Comparison of ENCODE assay signal across 9 mouse cellular contexts in genomic region chr7:43490182-43490584, GRCm38 (mm10). TPM values are rescaled to one million over a fixed set of nuclear protein-coding genes. Genes with fewer than 3 reads are reported as not detected.
DNase-seq lines count a peak whose midpoint lies in the region; ATAC-seq lines count a peak whose summit lies in the region.
"Had no signal": no experiment of that assay in that cellular context is flagged by ENCODE, and none has a peak within 500 bp of the region (broad histone marks: within the 10 kb centered on the region; RNA-seq: fewer than 3 reads in every experiment).

No protein-coding gene starts in this region.

- H3K4me3 ChIP-seq in brown adipose tissue, adult 24 weeks (ENCODE audit: insufficient read depth, low read depth, low read length): 0 out of 2 replicates have a peak overlapping the region, but pooled peaks have one; percentile 19
- H3K4me3 ChIP-seq in forebrain, embryonic 12.5 days (replicated peaks): peak overlapping the region; percentile 69
- peak overlapping the region; percentile 63 for H3K4me3 ChIP-seq in neural tube, embryonic 12.5 days

- H3K36me3 ChIP-seq in forebrain, embryonic 12.5 days (replicated peaks): no peaks in the 10 kb centered on the region
- H3K36me3 ChIP-seq in neural tube, embryonic 12.5 days: no peaks in the 10 kb centered on the region

- intact Hi-C loops in heart, postnatal 14 days (cut with DNase I): no loop called here
- intact Hi-C loops in left cerebral cortex, postnatal 14 days (cut with DNase I): no loop called here

- peak overlapping the region; percentile 93 for H3K9ac ChIP-seq in forebrain, embryonic 12.5 days
- H3K9ac ChIP-seq in neural tube, embryonic 12.5 days: peak overlapping the region; percentile 83

- DNase-seq in heart, adult 18-20 months: peak; percentile 9 to 22
- DNase-seq in heart, adult 9 months (ENCODE audit: low spot score in 2 of 2): no peak
- peak; percentile 28 to 36 for DNase-seq in heart, postnatal 14 days
- peak; percentile 75 to 78 for DNase-seq in left cerebral cortex, postnatal 14 days (ENCODE audit: low spot score in 2 of 2)
- no peak for DNase-seq in B cell, adult 2 months

- H3K4me2 ChIP-seq in forebrain, embryonic 12.5 days: peak overlapping the region; percentile 77
- H3K4me2 ChIP-seq in neural tube, embryonic 12.5 days (replicated peaks): peak overlapping the region; percentile 79

- H3K4me1 ChIP-seq in brown adipose tissue, adult 24 weeks (ENCODE audit: control insufficient read depth, insufficient read depth, insufficient read length, low read length): no peaks in the 10 kb centered on the region; the same call in 1 of the 2 replicates
- H3K4me1 ChIP-seq in forebrain, embryonic 12.5 days: peaks cover 22% of the 10 kb centered on the region
- H3K4me1 ChIP-seq in neural tube, embryonic 12.5 days: peaks cover 12% of the 10 kb centered on the region; the same call in 1 of the 2 replicates

- H3K9me3 ChIP-seq in forebrain, embryonic 12.5 days: no peaks in the 10 kb centered on the region
- H3K9me3 ChIP-seq in neural tube, embryonic 12.5 days: no peaks in the 10 kb centered on the region

- no peak overlapping the region for H3K27ac ChIP-seq in brown adipose tissue, adult 24 weeks (replicated peaks; ENCODE audit: low read depth, low read length)
- peak overlapping the region; percentile 86 for H3K27ac ChIP-seq in forebrain, embryonic 12.5 days
- peak overlapping the region; percentile 57; the same call in 1 of the 2 replicates for H3K27ac ChIP-seq in neural tube, embryonic 12.5 days

- H3K27me3 ChIP-seq in forebrain, embryonic 12.5 days: no peaks in the 10 kb centered on the region
- H3K27me3 ChIP-seq in neural tube, embryonic 12.5 days (replicated peaks): 0 out of 2 replicates have a peak, but pooled peaks cover 8% of the 10 kb centered on the region

- under 1% methylated on average over 12 of the region's 13 CpGs for WGBS in forebrain, embryonic 12.5 days
- 0% methylated on average over 7 of the region's 13 CpGs for WGBS in neural tube, embryonic 12.5 days

- peak; percentile 90 for ATAC-seq in forebrain, embryonic 12.5 days (ENCODE audit: low FRiP score)
- peak; percentile 91 for ATAC-seq in neural tube, embryonic 12.5 days (ENCODE audit: low FRiP score, low read depth)

RNA-seq across cellular contexts. Expression of gene Iglon5, which starts 0.3 kb away (rescaled TPM):
- under 1 TPM in 1 of 2 experiments, not detected in 1; 0.36 TPM for total RNA-seq in heart, adult 18-20 months (2021)
- 0.48 and 0.58 TPM in 2 replicates for polyA plus RNA-seq in brown adipose tissue, adult 24 weeks (2012; ENCODE audit: insufficient read depth, insufficient read length, missing spikeins)
- 2.5 and 2.8 TPM in 2 replicates for polyA plus RNA-seq in forebrain, embryonic 12.5 days (2016; fragmentation: Nextera tagmentation; extraction: Ambion mirVana)
- under 1 TPM; 0.24 to 0.36 TPM for total RNA-seq in heart, postnatal 14 days (2021)
- total RNA-seq in left cerebral cortex, postnatal 14 days (2021): 10 to 100 TPM; 42.7 to 46.3 TPM
- polyA plus RNA-seq in neural tube, embryonic 12.5 days (2016; fragmentation: Nextera tagmentation; extraction: Ambion mirVana): 4.0 and 4.5 TPM in 2 replicates
- total RNA-seq: hematopoietic stem cell, adult 5-6 weeks had no signal

RNA-seq across cellular contexts. Expression of gene 4931406B18Rik, which starts 15.6 kb away (rescaled TPM):
- total RNA-seq in heart, adult 18-20 months (2021): not detected
- polyA plus RNA-seq in brown adipose tissue, adult 24 weeks (2012; ENCODE audit: insufficient read depth, insufficient read length, missing spikeins): not detected in 2 replicates
- not detected in 2 replicates for polyA plus RNA-seq in forebrain, embryonic 12.5 days (2016; fragmentation: Nextera tagmentation; extraction: Ambion mirVana)
- total RNA-seq in heart, postnatal 14 days (2021): not detected
- total RNA-seq in left cerebral cortex, postnatal 14 days (2021): not detected
- polyA plus RNA-seq in neural tube, embryonic 12.5 days (2016; fragmentation: Nextera tagmentation; extraction: Ambion mirVana): not detected in 2 replicates
- total RNA-seq: hematopoietic stem cell, adult 5-6 weeks had no signal

RNA-seq across cellular contexts. Expression of gene Vsig10l, which starts 27.2 kb away (rescaled TPM):
- 1 to 10 TPM in 1 of 2 experiments, under 1 TPM in 1; 0.69 to 1.3 TPM for total RNA-seq in heart, adult 18-20 months (2021)
- 1.9 and 3.5 TPM in 2 replicates for polyA plus RNA-seq in brown adipose tissue, adult 24 weeks (2012; ENCODE audit: insufficient read depth, insufficient read length, missing spikeins)
- polyA plus RNA-seq in forebrain, embryonic 12.5 days (2016; fragmentation: Nextera tagmentation; extraction: Ambion mirVana): 3.1 and 5.0 TPM in 2 replicates
- 1 to 10 TPM; 2.1 to 3.5 TPM for total RNA-seq in heart, postnatal 14 days (2021)
- 1 to 10 TPM; 3.3 to 4.6 TPM for total RNA-seq in left cerebral cortex, postnatal 14 days (2021)
- 4.6 and 5.5 TPM in 2 replicates for polyA plus RNA-seq in neural tube, embryonic 12.5 days (2016; fragmentation: Nextera tagmentation; extraction: Ambion mirVana)

RNA-seq across cellular contexts. Expression of gene Gm45233, which starts 46.3 kb away (rescaled TPM):
- under 1 TPM in 1 of 2 experiments, not detected in 1; 0.60 TPM for total RNA-seq in heart, adult 18-20 months (2021)
- not detected in 2 replicates for polyA plus RNA-seq in brown adipose tissue, adult 24 weeks (2012; ENCODE audit: insufficient read depth, insufficient read length, missing spikeins)
- polyA plus RNA-seq in forebrain, embryonic 12.5 days (2016; fragmentation: Nextera tagmentation; extraction: Ambion mirVana): 0.47 TPM in 1 of 2 replicates, not detected in the other
- total RNA-seq in heart, postnatal 14 days (2021): 1 to 10 TPM in 1 of 2 experiments, under 1 TPM in 1; 0.45 to 1.5 TPM
- 1 to 10 TPM in 1 of 2 experiments, under 1 TPM in 1; 0.86 to 2.0 TPM for total RNA-seq in left cerebral cortex, postnatal 14 days (2021)
- polyA plus RNA-seq in neural tube, embryonic 12.5 days (2016; fragmentation: Nextera tagmentation; extraction: Ambion mirVana): 0.49 TPM in 1 of 2 replicates, not detected in the other

RNA-seq across cellular contexts. Expression of gene Etfb, which starts 46.3 kb away (rescaled TPM):
- 1,000 to 10,000 TPM; 1,290 to 1,427 TPM for total RNA-seq in heart, adult 18-20 months (2021)
- 2,383 and 2,841 TPM in 2 replicates for polyA plus RNA-seq in brown adipose tissue, adult 24 weeks (2012; ENCODE audit: insufficient read depth, insufficient read length, missing spikeins)
- polyA plus RNA-seq in forebrain, embryonic 12.5 days (2016; fragmentation: Nextera tagmentation; extraction: Ambion mirVana): 151 and 161 TPM in 2 replicates
- 1,000 to 10,000 TPM; 1,151 to 1,177 TPM for total RNA-seq in heart, postnatal 14 days (2021)
- total RNA-seq in left cerebral cortex, postnatal 14 days (2021): 10 to 100 TPM; 51.9 to 52.6 TPM
- polyA plus RNA-seq in neural tube, embryonic 12.5 days (2016; fragmentation: Nextera tagmentation; extraction: Ambion mirVana): 166 and 188 TPM in 2 replicates

Comparison
In these comparisons a context has a peak if more than half of its experiments do, and no peak if none do; other contexts are left out.
1. DNase-seq: peak in heart, adult 18-20 months (2 of 2), heart, postnatal 14 days (2 of 2) and left cerebral cortex, postnatal 14 days (2 of 2); none in heart, adult 9 months (0 of 2) and B cell, adult 2 months (0 of 2).
2. H3K4me3 ChIP-seq: peak in every context shown above with its lines; median percentile 69 in forebrain, embryonic 12.5 days; 63 in neural tube, embryonic 12.5 days; 19 in brown adipose tissue, adult 24 weeks.
3. RNA of gene Iglon5, which starts 0.3 kb away (total RNA-seq): 42.7 to 46.3 TPM in left cerebral cortex, postnatal 14 days; 0.36 TPM in heart, adult 18-20 months and 0.24 to 0.36 TPM in heart, postnatal 14 days; every median in the first group is over 10 times any median in the second.